Mouse (Mus musculus) midbrain, postnatal 0 days (tissue): ENCODE measurements around the gene Rsf1. TPM values are rescaled to one million over a fixed set of nuclear protein-coding genes. Genes with fewer than 3 reads are reported as not detected.
A peak's percentile ranks its signal among the peaks of the same experiment; 100 is the strongest.

Experiments
- ATAC-seq: fragments of 200-750 bp; cut with Nextera tagmentation; 2 replicates; pipeline ENCODE4 v1.8.0; 2017; ENCODE audit warnings: moderate number of reproducible peaks, mild to moderate bottlenecking, moderate TSS enrichment, moderate library complexity; ENCODE audit not compliant: low FRiP score
- DNase-seq: peaks from one replicate; pipeline ENCODE4 v3.0.0-alpha.2; 2015; ENCODE audit warnings: low spot score
- H3K27ac ChIP-seq: fragments of 300-500 bp; sonication (generic); 2 replicates; pipeline ENCODE4 v1.5.1; 2014; ENCODE audit warnings: low read depth, mild to moderate bottlenecking, low read length, mixed read lengths
- H3K27me3 ChIP-seq: fragments of 300-500 bp; sonication (generic); 2 replicates; pipeline ENCODE4 v1.6.1; 2014; ENCODE audit warnings: low read length, control low read depth, mixed read lengths; ENCODE audit not compliant: insufficient read depth
- H3K36me3 ChIP-seq: fragments of 300-500 bp; sonication (generic); 2 replicates; pipeline ENCODE4 v1.6.1; 2014; ENCODE audit warnings: low read length, control low read depth, mixed read lengths; ENCODE audit not compliant: insufficient read depth
- H3K4me1 ChIP-seq: fragments of 300-500 bp; sonication (generic); 2 replicates; pipeline ENCODE4 v1.6.1; 2014; ENCODE audit warnings: mild to moderate bottlenecking, control low read depth, antibody characterized with exemption, low read length, mixed read lengths; ENCODE audit not compliant: insufficient read depth
- H3K4me2 ChIP-seq: fragments of 300-500 bp; sonication (generic); 2 replicates; pipeline ENCODE4 v1.6.1; 2014; ENCODE audit warnings: low read depth, mild to moderate bottlenecking, low read length, mixed read lengths; ENCODE audit not compliant: poor library complexity, severe bottlenecking
- H3K4me3 ChIP-seq: fragments of 300-500 bp; sonication (generic); 2 replicates; pipeline ENCODE4 v1.5.1; 2014; ENCODE audit warnings: low read depth, mild to moderate bottlenecking, low read length, moderate library complexity
- H3K9ac ChIP-seq: fragments of 300-500 bp; sonication (generic); replicated peaks from 2 replicates; pipeline ENCODE4 v1.6.1; 2014; ENCODE audit warnings: mild to moderate bottlenecking, low read length, moderate library complexity, mixed read lengths; ENCODE audit not compliant: poor library complexity, severe bottlenecking
- H3K9me3 ChIP-seq: fragments of 300-500 bp; sonication (generic); 2 replicates; pipeline ENCODE4 v1.6.1; 2016; ENCODE audit warnings: low read length, control low read depth
- CTCF ChIP-seq: IDR thresholded peaks from 2 replicates; pipeline ENCODE4 v1.5.1; 2016; ENCODE audit warnings: antibody characterized with exemption, mild to moderate bottlenecking
- WGBS: fragments of 180-500 bp; shearing (Covaris S2); extraction: QIAGEN DNeasy Blood & Tissue Kit; methylation state at CpG from one replicate; pipeline ENCODE4 v1.1.7; 2014; 5-methylcytosine and 5-hydroxymethylcytosine counted together
- polyA plus RNA-seq: library from polyadenylated mRNA; unstranded; fragments of >200 nt; fragmentation: Nextera tagmentation; extraction: Ambion mirVana; gene quantifications from 2 replicates; pipeline ENCODE4 v1.2.1, GENCODE M21; 2015
- total RNA-seq: library from RNA; depleted of rRNA; stranded (reverse); fragments of >200 nt; gene quantifications from 2 replicates; pipeline ENCODE4 v1.2.3, GENCODE M21; 2014

Gene Rsf1
- total and polyA plus RNA-seq, 2 experiments from 2014 or later, result 19.8 to 27.4 TPM

DNA sequence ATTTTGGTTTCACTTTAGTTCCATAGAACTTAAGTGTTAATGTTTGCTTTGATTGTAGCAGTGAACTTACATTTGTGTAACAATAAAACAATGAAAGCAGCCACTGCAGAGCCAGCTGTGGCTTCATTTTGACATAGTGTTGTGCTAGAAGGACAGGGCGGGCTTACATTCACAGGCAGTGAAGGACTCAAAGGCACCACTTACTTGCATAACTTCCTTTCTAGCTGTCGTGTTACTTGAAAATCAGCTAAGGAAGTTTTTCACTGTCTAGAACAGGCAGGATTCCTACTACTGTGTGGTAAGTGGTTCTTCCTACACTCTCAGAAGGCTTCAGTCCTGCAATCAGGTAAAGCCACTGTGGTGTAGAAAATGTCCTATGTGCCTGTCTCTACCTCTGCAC lies 108.1 kb downstream of the Rsf1 start:
- DNase-seq (no peak), ATAC-seq (no peak)
- WGBS, result 89% methylated on average over 2 of the region's 2 CpGs
- no peaks in the 10 kb centered on the region for H3K9me3 ChIP-seq
- H3K4me1 ChIP-seq, result no peaks in the 10 kb centered on the region
- no peak overlapping the region for H3K4me2 ChIP-seq
- TF ChIP-seq CTCF, result no peak
- no peak overlapping the region for H3K4me3 ChIP-seq
- H3K9ac ChIP-seq, result no peak overlapping the region
- H3K36me3 ChIP-seq, result peaks cover 12% of the 10 kb centered on the region
- H3K27me3 ChIP-seq, result no peaks in the 10 kb centered on the region
- H3K27ac ChIP-seq, result no peak overlapping the region

DNA sequence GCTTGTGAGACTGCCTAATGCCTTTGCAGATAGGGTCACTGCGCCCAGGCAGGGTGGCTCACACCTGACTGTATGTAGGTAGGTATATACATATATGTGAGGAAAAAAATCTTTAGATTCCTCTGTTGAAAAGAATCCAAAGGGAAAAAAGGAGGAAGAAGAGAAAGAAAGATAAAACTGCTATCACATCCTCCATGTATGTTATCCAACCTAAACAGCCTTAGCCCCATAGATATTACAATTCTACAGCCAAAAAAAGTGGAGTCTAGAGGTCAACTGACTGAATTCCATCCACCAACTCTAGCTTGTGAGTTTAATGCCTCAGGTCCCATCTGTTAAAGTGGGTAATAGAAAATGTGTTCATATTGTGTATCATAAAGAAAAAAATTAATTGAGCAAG lies 115.8 kb downstream of the Rsf1 start:
- no peak overlapping the region for H3K27ac ChIP-seq
- no peak overlapping the region for H3K4me2 ChIP-seq
- ATAC-seq (no peak), DNase-seq (no peak)
- no peak overlapping the region for H3K9ac ChIP-seq
- H3K27me3 ChIP-seq, result no peaks in the 10 kb centered on the region
- H3K4me3 ChIP-seq, result no peak overlapping the region
- no peak for TF ChIP-seq CTCF
- peaks cover 7% of the 10 kb centered on the region for H3K4me1 ChIP-seq
- H3K36me3 ChIP-seq, result no peaks in the 10 kb centered on the region
- WGBS, result 100% methylated on average over 1 of the region's 1 CpGs
- H3K9me3 ChIP-seq, result no peaks in the 10 kb centered on the region

DNA sequence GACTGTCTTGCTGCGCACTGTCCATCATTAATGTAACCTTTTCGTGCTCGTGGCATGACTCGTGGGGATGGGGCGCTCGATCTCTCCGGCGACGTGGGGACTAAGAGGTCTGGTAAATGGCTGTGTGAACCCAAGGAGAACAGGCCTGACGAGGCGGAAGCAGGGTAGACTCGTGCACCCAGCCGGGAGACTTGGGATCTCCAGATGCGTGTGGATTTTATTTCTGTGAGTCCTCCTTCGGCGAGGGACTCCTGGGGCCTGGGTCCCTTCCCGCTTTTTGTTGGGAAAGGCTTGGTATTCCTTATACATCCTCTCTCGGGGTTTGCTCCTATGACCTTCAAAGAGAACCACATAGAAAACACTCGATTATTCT lies 116.4 kb downstream of the Rsf1 start:
- no peak for TF ChIP-seq CTCF
- H3K4me1 ChIP-seq, result peaks cover 7% of the 10 kb centered on the region
- no peaks in the 10 kb centered on the region for H3K27me3 ChIP-seq
- WGBS, result 34% methylated on average over 19 of the region's 19 CpGs
- H3K4me3 ChIP-seq, result peak overlapping the region; percentile 99
- peak overlapping the region; percentile 94 for H3K9ac ChIP-seq
- ATAC-seq (peak; percentile 82), DNase-seq (no peak)
- peak overlapping the region; percentile 74 for H3K4me2 ChIP-seq
- peak overlapping the region; percentile 88 for H3K27ac ChIP-seq
- H3K36me3 ChIP-seq, result no peaks in the 10 kb centered on the region
- no peaks in the 10 kb centered on the region for H3K9me3 ChIP-seq

DNA sequence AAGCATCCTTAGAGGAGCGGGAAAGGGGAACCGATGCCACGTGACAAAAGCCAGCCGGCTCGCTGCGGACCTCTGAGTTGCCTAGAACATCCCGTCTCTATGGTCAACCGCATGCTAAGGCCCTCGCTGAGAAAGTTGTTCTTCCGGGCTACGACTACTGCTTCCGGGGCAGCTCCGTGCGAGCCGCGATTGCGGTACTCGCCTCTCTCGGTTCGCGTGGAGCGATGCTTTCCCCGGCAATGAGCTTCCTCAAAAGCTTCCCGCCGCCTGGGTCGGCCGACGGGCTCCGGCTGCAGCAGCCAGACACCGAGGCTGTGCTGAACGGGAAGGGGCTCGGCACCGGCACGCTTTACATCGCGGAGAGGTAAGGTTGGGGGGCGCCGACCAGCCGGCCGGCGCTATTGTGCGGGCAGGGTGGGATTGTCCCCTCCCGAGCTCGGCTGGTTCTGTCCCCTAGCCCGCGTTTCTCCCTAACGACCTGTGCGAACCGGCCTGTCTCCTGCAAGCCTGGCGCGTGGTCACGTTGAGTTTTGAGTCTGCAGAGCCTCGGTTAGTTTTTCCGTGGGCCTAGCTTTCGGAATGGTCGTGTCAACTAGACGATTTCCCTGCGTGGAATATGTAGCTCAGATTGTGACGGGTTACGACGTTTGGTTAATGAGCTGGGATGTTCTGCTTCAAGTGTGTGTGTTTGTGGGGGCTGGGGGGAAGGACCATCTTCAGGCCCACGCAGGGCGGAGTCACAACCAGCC lies 117.0 kb downstream of the Rsf1 start, which contains the start of gene Clns1a:
Clns1a (plus strand) TSS at position 129 of the 749 bp plus-strand sequence.
- WGBS, result under 1% methylated on average over 63 of the region's 63 CpGs
- H3K27ac ChIP-seq, result peak within 1 kb of the TSS; percentile 88
- DNase-seq, result peak; percentile 97

DNA sequence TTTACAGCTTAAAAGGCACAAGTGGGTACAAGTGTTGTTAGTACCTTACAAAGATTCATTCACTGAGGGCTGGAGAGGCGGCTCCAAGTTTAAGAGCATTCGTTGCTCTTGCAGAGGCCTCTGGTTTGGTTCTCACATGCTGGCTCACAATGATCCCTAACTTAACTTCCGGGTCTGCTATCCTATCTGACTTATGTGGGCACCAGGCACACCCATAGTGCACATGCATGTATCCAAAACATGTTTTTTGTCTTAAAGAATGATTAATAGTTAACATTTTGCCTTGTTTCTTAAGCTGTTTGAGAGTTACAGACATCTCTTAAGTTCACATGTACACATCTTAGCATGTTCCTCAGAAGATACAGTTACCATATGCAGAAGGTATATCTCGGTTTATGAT lies 120.5 kb downstream of the Rsf1 start:
- H3K9me3 ChIP-seq, result no peaks in the 10 kb centered on the region
- no peak overlapping the region for H3K4me3 ChIP-seq
- no peak for DNase-seq
- ATAC-seq, result no peak
- no peak for TF ChIP-seq CTCF
- H3K36me3 ChIP-seq, result no peaks in the 10 kb centered on the region
- H3K27ac ChIP-seq, result no peak overlapping the region
- H3K27me3 ChIP-seq, result no peaks in the 10 kb centered on the region
- H3K4me2 ChIP-seq, result no peak overlapping the region
- H3K4me1 ChIP-seq, result peaks cover 7% of the 10 kb centered on the region
- 96% methylated on average over 4 of the region's 4 CpGs for WGBS
- H3K9ac ChIP-seq, result no peak overlapping the region

More for the DNA sequence above, 117.0 kb downstream of the Rsf1 start, which contains the start of gene Clns1a:
- peak within 1 kb of the TSS; percentile 94 for H3K9ac ChIP-seq
- ATAC-seq, result peak; percentile 98
- peaks cover 7% of the 10 kb centered on the region for H3K4me1 ChIP-seq
- peak within 1 kb of the TSS; percentile 74 for H3K4me2 ChIP-seq
- H3K9me3 ChIP-seq, result no peaks in the 10 kb centered on the region
- H3K36me3 ChIP-seq, result no peaks in the 10 kb centered on the region
- no peak for TF ChIP-seq CTCF
- peak within 1 kb of the TSS; percentile 99 for H3K4me3 ChIP-seq
- H3K27me3 ChIP-seq, result no peaks in the 10 kb centered on the region

DNA sequence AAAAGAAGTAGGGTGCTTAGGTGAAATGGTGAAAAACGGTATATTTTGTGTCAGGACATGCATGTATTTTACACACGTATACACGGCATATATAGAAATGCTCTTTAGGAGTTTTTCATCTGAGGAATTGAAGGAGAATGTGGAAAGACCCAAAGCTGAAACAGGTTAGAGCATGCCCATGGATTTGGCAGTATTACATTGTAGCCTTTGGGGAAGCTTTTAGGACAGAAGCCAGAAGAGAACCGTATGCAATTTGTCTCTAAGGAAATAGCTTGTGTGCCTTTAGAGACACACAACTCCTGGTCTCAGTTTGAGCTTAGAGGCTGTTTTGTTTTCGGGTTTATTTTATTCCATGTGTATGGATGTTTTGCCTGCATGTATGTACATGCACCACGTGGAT lies 121.4 kb downstream of the Rsf1 start:
- no peak overlapping the region for H3K4me3 ChIP-seq
- no peak for ATAC-seq
- WGBS, result 89% methylated on average over 6 of the region's 6 CpGs
- no peaks in the 10 kb centered on the region for H3K27me3 ChIP-seq
- TF ChIP-seq CTCF, result no peak
- no peak overlapping the region for H3K27ac ChIP-seq
- H3K4me2 ChIP-seq, result no peak overlapping the region
- H3K4me1 ChIP-seq, result peaks cover 7% of the 10 kb centered on the region
- no peaks in the 10 kb centered on the region for H3K9me3 ChIP-seq
- H3K36me3 ChIP-seq, result no peaks in the 10 kb centered on the region
- H3K9ac ChIP-seq, result no peak overlapping the region
- no peak for DNase-seq
